Mouse (Mus musculus) frontal cortex, postnatal 36 days (tissue): ENCODE data around the gene Nup107.
"Not testable (repeated sequence)": the region's sequence is repeated elsewhere in the genome, so short reads cannot be mapped to it uniquely, and the experiment has no call there.

ENCODE experiments used
- DNase-seq, 2 experiments: peaks; one replicate each; pipeline ENCODE4 v3.0.0; 2022; ENCODE audit warnings: low spot score in 2 of 2

Nup107 gene

GRCm38 (mm10) chr10:117765116-117765894 is 27.2 kb downstream of the Nup107 start:
- no peak for DNase-seq

GRCm38 (mm10) chr10:117764598-117764997 is 27.9 kb downstream of the Nup107 start:
- no peak for DNase-seq

- no peak for DNase-seq
Observed at GRCm38 (mm10) chr10:117763588-117764190, 28.8 kb downstream of the Nup107 start.

- DNase-seq: no peak
Observed at GRCm38 (mm10) chr10:117762966-117763365, 29.5 kb downstream of the Nup107 start.

- DNase-seq: no peak
Observed at GRCm38 (mm10) chr10:117762281-117762830, 30.1 kb downstream of the Nup107 start.

GRCm38 (mm10) chr10:117761551-117761950 is 31.0 kb downstream of the Nup107 start:
- no peak for DNase-seq

- DNase-seq: no peak
Observed at GRCm38 (mm10) chr10:117760831-117761335, 31.6 kb downstream of the Nup107 start.

GRCm38 (mm10) chr10:117759844-117760630 is 32.5 kb downstream of the Nup107 start:
- no peak for DNase-seq

- no peak for DNase-seq
Observed at GRCm38 (mm10) chr10:117758749-117759727, 33.5 kb downstream of the Nup107 start.

- not testable (repeated sequence) for DNase-seq
Observed at GRCm38 (mm10) chr10:117758344-117758743, 34.2 kb downstream of the Nup107 start.

- DNase-seq: no peak
Observed at GRCm38 (mm10) chr10:117757796-117758342, 34.6 kb downstream of the Nup107 start.

- DNase-seq: no peak
Observed at GRCm38 (mm10) chr10:117757259-117757658, 35.2 kb downstream of the Nup107 start.

- DNase-seq: no peak
Observed at GRCm38 (mm10) chr10:117756784-117757183, 35.7 kb downstream of the Nup107 start.

GRCm38 (mm10) chr10:117755799-117756467 is 36.6 kb downstream of the Nup107 start:
- DNase-seq: no peak

GRCm38 (mm10) chr10:117755086-117755798 is 37.3 kb downstream of the Nup107 start:
- no peak for DNase-seq

GRCm38 (mm10) chr10:117754609-117754940 is 37.9 kb downstream of the Nup107 start:
- no peak for DNase-seq

- no peak for DNase-seq
Observed at GRCm38 (mm10) chr10:117753711-117754608, 38.5 kb downstream of the Nup107 start.
